Mouse (Mus musculus) spleen, adult 2 months (tissue): Measurements from ENCODE around the gene Gm20388.

ENCODE experiments used
- CTCF ChIP-seq: fragments of 200-500 bp; IDR thresholded peaks from 2 replicates; pipeline ENCODE4 v1.5.1; 2011; ENCODE audit warnings: mild to moderate bottlenecking, inconsistent platforms; ENCODE audit not compliant: insufficient read depth, insufficient read length, insufficient replicate concordance; ENCODE audit errors: extremely low read depth
- POLR2A ChIP-seq: fragments of 200-500 bp; IDR thresholded peaks from 2 replicates; pipeline ENCODE4 v1.6.1; 2011; ENCODE audit warnings: low read depth, low read length, inconsistent platforms

DNA sequence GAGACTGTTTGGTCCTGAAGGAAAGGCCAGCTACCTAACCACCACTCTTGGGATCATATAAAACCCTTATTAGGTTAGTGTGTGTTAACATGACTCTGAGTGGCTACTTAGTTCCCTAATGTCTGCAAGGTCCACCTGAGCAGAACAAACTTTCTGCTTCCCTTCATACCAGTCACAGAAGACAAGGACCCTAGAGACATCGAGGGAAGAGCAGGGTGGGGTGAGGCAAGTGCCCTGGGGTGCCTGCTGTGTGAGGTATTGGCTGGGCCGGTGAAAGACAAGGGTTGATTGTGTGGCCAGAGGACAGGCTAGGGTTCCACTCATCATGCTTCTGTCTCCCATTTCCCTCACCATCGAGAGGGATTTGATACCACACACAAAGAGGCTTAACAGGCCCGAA, 847.4 kb downstream of the Gm20388 start:
- TF ChIP-seq POLR2A: no peak
- TF ChIP-seq CTCF: no peak
